Mouse (Mus musculus) layer of hippocampus, adult 8-10 months (tissue): ENCODE measurements around the gene Raly. TPM values are rescaled to one million over a fixed set of nuclear protein-coding genes. Genes with fewer than 3 reads are reported as not detected.

Experiments
- total RNA-seq, 4 experiments: library from RNA; stranded (reverse); gene quantifications; 2 replicates each; pipeline ENCODE4 v1.2.4; 2022

Raly gene
- total RNA-seq, 4 experiments from 2014 or later = 63.5 to 70.0 (median 64.6) TPM

Other genes with a start within 250 kb of the Raly start
- 1 to 10 TPM in 2 of 4 experiments, under 1 TPM in 2; 0.64 to 2.0 (median 0.87) TPM for gene 1700003F12Rik, start 244.0 kb upstream of the Raly start, total RNA-seq
- gene Actl10, start 239.3 kb upstream of the Raly start, total RNA-seq = under 1 TPM in 1 of 4 experiments, not detected in 3; 0.40 TPM
- gene Necab3, start 232.2 kb upstream of the Raly start, total RNA-seq = 10 to 100 TPM; 29.2 to 33.2 (median 30.4) TPM
- 1 to 10 TPM; 3.5 to 5.1 (median 4.5) TPM for gene E2f1, start 221.2 kb upstream of the Raly start, total RNA-seq
- 10 to 100 TPM; 11.3 to 12.6 (median 11.7) TPM for gene Pxmp4, start 187.4 kb upstream of the Raly start, total RNA-seq
- 10 to 100 TPM in 1 of 4 experiments, 1 to 10 TPM in 3; 8.6 to 10.8 (median 9.3) TPM for gene Zfp341, start 177.8 kb upstream of the Raly start, total RNA-seq
- not detected for gene 4930519P11Rik, start 177.7 kb upstream of the Raly start, total RNA-seq
- gene Chmp4b, start 139.4 kb upstream of the Raly start, total RNA-seq = 100 to 1,000 TPM; 206 to 234 (median 209) TPM
- gene Gm14214, start 21.1 kb upstream of the Raly start, total RNA-seq = not detected
- gene a, start 306 bp downstream of the Raly start, total RNA-seq = not detected
- gene Eif2s2, start 101.8 kb downstream of the Raly start, total RNA-seq = 10 to 100 TPM; 52.0 to 55.8 (median 52.8) TPM
- gene Gm14226, start 227.2 kb downstream of the Raly start, total RNA-seq = under 1 TPM; 0.14 to 0.37 (median 0.28) TPM